Mouse (Mus musculus): ENCODE measurements around the gene Vmn1r183. TPM values are rescaled to one million over a fixed set of nuclear protein-coding genes. Genes with fewer than 3 reads are reported as not detected.
A peak's percentile ranks its signal among the peaks of the same experiment; 100 is the strongest.
"Not testable (repeated sequence)": the region's sequence is repeated elsewhere in the genome, so short reads cannot be mapped to it uniquely, and the experiment has no call there.

Vmn1r183 gene
- total RNA-seq (2021): not detected
- long read RNA-seq, experiment 1: 0 reads
- long read RNA-seq, experiment 2: 0 reads

DNA sequence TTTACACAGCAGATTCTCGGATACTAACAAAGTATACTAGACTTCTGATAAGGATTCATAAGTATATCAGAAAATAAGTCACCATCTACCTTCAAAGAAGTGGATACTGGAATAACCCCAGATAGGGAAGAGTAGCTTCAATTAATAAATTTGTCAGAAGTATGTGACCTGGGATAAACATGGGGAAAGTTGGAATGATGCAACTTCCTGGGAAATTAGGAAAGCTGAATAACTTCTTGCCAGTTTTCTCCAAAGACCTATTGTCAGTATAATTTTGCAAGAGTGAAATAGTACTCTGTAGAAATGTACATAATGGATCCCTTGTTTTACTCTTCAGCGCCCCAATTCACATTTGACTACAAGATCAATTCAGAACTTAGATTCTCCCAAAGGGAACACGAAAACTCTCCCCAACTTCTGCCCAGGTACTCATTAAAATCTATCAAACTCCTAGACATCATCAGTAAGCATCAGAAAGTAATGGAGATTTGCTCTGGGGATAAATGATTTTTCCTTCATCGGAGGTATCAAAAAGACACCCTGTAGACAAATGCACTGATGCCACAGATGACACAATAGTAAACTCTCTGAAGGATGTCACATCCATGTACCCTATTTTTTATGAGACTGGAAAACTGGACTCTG is at the start of gene Vmn1r183:
Vmn1r183 (plus strand) TSS at position 595 of the 645 bp plus-strand sequence.
- no peak for DNase-seq (ENCODE audit: low spot score in 2 of 2)

DNA sequence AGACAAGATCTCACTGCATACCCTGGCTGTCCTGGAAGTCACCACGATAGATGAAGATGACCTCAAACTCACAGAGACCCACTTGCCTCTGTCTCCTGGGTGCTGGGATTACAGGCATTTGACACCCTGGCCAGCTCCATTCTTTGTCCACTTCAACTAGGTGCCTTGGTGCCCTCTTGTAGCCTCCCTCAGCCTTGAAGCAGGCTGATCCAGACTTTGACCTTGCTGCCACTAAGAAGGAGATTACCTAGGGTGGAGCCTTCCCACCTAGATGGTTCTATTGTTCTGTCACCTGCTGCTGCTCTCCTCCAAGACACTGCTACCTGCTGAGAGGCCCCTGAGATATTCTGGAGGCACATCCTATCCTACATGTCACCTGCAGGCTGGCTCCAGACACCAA is 21.4 kb downstream of the Vmn1r183 start:
- not testable (repeated sequence) for DNase-seq (ENCODE audit: low spot score in 2 of 2)

DNA sequence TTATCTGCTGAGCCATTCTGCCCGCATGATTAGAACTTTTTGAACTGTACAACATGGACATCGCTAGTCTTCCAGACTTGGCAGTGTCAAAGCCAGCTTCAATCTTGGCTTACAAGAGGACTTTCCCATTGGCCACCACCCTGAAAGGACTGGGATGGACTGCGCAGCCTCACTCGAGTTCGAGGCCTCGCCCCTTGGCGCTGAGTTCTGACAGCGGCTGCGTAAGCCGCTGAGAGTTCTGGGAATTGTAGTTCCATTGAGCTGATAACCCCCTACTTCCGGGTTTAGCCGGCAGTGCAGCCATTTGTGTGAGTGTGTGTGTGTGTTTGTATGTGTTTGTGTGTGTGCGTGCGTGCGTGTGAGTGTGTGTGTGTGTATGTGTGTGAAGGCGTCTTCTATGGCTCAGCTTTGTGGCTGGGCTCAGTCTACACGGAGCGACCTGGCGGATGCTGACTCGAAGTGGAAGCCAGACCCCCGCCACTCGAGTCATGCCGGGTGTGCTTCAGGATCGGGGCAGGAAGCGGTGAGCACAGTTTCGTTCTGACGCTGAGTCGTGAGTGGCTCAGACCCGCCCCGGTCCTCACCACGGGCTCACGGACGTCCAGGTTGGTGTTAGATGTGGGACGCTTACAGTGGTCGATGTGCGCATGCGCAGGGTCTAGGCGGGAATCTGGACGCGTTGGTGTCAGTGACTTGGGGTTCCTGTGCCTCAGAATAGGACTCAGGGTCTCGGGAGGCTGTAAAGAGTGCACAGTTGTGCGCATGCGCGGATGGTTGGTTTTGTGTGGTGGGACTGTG is 28.8 kb downstream of the Vmn1r183 start, which contains the start of gene Zfp180:
Zfp180 (plus strand) TSS at position 291 of the 798 bp plus-strand sequence.
- peak; percentile 87 to 94 for DNase-seq (ENCODE audit: low spot score in 2 of 2)

- DNase-seq (ENCODE audit: low spot score in 2 of 2): no peak
These were observed 29.6 kb downstream of the Vmn1r183 start for GRCm38 (mm10) chr7:24082457-24083235.

DNA sequence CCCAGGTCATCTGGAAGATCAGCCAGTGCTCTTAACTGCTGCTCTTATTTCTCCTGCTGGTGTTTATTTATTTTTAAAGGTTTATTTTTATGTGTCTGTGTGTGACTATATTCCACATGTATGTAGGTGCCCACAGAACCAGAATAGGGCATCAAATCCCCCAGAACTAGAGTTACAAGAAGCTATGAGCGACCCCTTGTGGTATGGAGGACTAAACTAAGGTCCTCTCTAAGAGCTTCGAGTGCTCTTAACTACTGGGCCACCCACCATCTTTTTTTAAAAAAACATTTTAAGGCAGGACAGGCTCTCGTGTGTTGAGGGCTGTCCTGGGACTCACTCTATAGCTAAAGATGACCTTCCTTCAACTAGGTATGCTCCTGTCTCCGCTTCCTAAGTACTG is 33.8 kb downstream of the Vmn1r183 start:
- DNase-seq (ENCODE audit: low spot score in 2 of 2): no peak

DNA sequence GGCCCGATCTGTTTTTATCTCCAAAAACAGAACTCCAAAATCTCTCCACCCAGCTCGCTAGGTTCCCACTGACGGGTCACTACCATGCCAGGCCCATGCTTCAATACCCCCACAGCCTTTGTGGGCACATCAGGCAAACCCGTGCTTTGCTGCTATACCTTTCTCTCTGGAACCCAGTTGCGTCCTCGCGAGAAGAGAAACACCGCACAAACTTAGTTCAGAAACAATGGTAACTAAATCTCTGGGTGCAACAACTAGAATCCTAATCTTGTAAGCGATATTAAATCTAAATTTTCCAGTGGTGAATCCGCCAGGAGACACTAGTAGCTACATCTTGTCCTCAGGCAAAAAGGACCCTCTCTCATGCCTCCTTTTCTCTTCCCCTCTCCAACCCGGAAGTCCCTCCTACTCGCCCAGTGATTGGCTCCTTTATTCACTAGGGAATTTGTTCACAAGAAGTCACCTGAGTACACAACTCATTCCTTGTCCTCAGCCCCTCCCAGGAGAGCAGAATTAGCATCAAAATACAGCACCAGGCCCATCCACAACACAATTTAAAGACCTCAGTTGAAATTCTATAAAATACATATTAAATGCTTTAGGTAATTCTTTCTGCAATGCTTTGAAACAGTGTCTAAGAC is 34.6 kb downstream of the Vmn1r183 start:
- no peak for DNase-seq (ENCODE audit: low spot score in 2 of 2)

DNA sequence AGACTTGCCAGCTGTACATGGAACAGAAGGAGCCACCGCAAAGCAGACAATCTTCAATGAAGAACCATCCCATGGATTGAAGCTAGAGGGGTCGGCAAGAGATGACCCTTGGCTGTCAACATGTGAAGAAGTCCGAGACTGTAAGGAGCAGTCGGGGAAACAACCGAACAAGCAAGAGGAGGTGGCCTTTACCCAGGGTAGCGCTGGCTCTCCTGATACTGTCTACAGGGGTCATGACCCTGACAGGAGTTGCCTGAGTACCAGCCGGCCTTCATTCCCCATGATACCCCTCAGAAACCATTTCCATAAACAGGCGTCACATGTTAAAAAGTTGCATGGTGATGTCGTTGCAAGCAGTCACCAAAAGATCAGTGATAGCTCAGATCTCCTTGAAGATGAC is 51.3 kb downstream of the Vmn1r183 start:
- no peak for DNase-seq (ENCODE audit: low spot score in 2 of 2)

GRCm38 (mm10) chr7:24105144-24105703 is 52.2 kb downstream of the Vmn1r183 start:
- no peak for DNase-seq (ENCODE audit: low spot score in 2 of 2)

DNA sequence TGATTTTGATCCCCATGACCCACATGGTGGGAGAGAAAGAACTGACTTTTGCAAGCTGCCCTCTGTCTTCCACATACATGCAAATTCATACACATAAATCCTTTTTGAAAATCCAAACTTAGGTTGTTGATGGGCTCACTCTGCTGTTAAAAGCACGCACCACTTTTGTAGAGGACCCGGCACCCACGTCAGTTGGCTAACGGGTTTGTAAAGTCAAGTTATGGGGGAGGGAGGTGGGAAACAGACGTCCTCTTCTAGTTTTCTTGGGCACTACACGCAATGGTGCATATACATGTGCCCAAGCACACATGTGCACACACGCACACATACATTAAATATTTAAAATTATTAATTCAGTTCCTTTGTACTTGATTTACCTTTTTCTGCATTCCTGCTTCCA is 57.8 kb downstream of the Vmn1r183 start:
- no peak for DNase-seq (ENCODE audit: low spot score in 2 of 2)

DNA sequence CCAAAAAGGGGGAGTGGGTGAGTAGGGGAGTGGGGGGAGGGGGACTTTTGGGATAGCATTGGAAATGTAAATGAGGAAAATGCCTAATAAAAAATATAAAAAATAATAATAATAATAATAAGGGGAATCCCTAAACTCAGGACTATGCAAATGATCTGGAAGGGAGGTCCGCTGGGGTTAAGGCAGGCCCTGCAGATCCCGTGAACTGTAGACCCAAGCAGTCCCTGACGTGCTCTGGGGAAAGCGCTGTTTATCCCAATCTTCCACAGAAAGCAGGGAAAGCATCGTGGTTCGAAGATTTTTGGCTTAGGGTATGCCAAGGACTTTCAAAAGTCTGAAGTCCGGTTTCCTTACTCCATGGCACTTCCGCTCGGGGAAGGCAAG is 58.7 kb downstream of the Vmn1r183 start:
- no peak for DNase-seq (ENCODE audit: low spot score in 2 of 2)

GRCm38 (mm10) chr7:24112156-24112856 is 59.3 kb downstream of the Vmn1r183 start, which contains the start of gene Zfp112:
Zfp112 (plus strand) TSS chr7:24112314.
- peak in 1 of 2 experiments; percentile 73 for DNase-seq (ENCODE audit: low spot score in 2 of 2)

- DNase-seq (ENCODE audit: low spot score in 2 of 2): peak in 1 of 2 experiments; percentile 55
These were observed 59.9 kb downstream of the Vmn1r183 start for GRCm38 (mm10) chr7:24113001-24113400.

Other genes with a start within 250 kb of the Vmn1r183 start
- not detected for gene Vmn1r175, start 242.6 kb upstream of the Vmn1r183 start, total RNA-seq (2021)
- gene Vmn1r176, start 215.9 kb upstream of the Vmn1r183 start, total RNA-seq (2021): not detected
- not detected for gene Vmn1r177, start 186.8 kb upstream of the Vmn1r183 start, total RNA-seq (2021)
- gene Vmn1r178, start 161.2 kb upstream of the Vmn1r183 start, total RNA-seq (2021): not detected
- not detected for gene Vmn1r179, start 126.3 kb upstream of the Vmn1r183 start, total RNA-seq (2021)
- not detected for gene Vmn1r180, start 102.6 kb upstream of the Vmn1r183 start, total RNA-seq (2021)
- not detected for gene Vmn1r181, start 78.6 kb upstream of the Vmn1r183 start, total RNA-seq (2021)
- not detected for gene V1rd19, start 51.6 kb upstream of the Vmn1r183 start, total RNA-seq (2021)
- 1 to 10 TPM; 9.1 TPM for gene Zfp180, start 28.7 kb downstream of the Vmn1r183 start, total RNA-seq (2021)
- gene Zfp112, start 59.1 kb downstream of the Vmn1r183 start, total RNA-seq (2021): 1 to 10 TPM; 4.4 to 4.5 TPM
- gene Zfp235, start 80.9 kb downstream of the Vmn1r183 start, total RNA-seq (2021): 1 to 10 TPM; 6.1 to 8.6 TPM
- gene Zfp114, start 121.8 kb downstream of the Vmn1r183 start, total RNA-seq (2021): under 1 TPM; 0.57 to 0.83 TPM
- gene Zfp111, start 158.2 kb downstream of the Vmn1r183 start, total RNA-seq (2021): 10 to 100 TPM in 1 of 2 experiments, 1 to 10 TPM in 1; 9.2 to 10.1 TPM
- 1 to 10 TPM; 2.1 to 2.2 TPM for gene Zfp109, start 184.3 kb downstream of the Vmn1r183 start, total RNA-seq (2021)
- 1 to 10 TPM; 2.1 to 2.2 TPM for gene Zfp108, start 201.5 kb downstream of the Vmn1r183 start, total RNA-seq (2021)
- gene Zfp93, start 217.2 kb downstream of the Vmn1r183 start, total RNA-seq (2021): 1 to 10 TPM; 3.9 to 5.5 TPM
- 1 to 10 TPM; 8.7 to 8.9 TPM for gene Zfp61, start 248.0 kb downstream of the Vmn1r183 start, total RNA-seq (2021)

Measured in gastrocnemius, postnatal 4 days (tissue).